Mouse (Mus musculus): ENCODE measurements at regions not wholly inside any gene's neighbourhood (a gene's known extent, or its start where the extent isn't known, plus 50 kb on each side); places are given as distances from the start of the nearest gene placed in this dataset.

DNA sequence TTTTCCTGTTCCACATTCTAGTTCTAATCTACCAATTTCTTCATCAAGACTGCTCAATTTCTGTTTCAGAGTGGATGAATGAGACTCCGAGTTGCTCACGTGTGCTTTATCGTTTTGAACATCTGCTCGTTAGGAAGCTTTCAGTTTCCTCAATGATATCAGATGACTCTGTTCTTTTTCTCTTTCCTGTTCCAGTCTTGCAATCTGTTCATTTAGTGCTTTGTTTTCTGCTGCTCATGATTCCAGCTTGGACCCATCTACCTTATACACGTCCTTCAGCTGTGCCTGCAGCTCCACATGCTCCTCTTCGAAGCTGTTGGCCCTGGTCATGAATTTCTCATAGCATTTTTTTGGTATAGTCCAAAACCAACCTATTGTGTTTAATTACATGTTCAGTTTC lies 99.1 kb upstream of the Gm17728 start:
- no peak for TF ChIP-seq CTCF (IDR thresholded peaks at IDR 0.05; ENCODE audit: low read depth)
- no peak for TF ChIP-seq EP300 (optimal IDR thresholded peaks at IDR 0.05)
- Histone ChIP-seq H3K27ac (replicated peaks) (no peak overlapping the region), H3K9me3 (ENCODE audit: control insufficient read depth, low read length) (no peaks in the 10 kb centered on the region), H3K4me1 (replicated peaks; ENCODE audit: control insufficient read depth, insufficient read depth) (no peaks in the 10 kb centered on the region), H3K4me2 (replicated peaks; ENCODE audit: low read depth) (no peak overlapping the region), H3K27me3 (ENCODE audit: control insufficient read depth, insufficient read depth, low read length) (no peaks in the 10 kb centered on the region), H3K4me3 (ENCODE audit: low read depth, low read length) (no peak overlapping the region), H3K36me3 (ENCODE audit: control insufficient read depth, insufficient read depth, low read length) (no peaks in the 10 kb centered on the region), H3K9ac (ENCODE audit: low read length) (no peak overlapping the region)
- DNase-seq (ENCODE audit: low spot score) = no peak
- ATAC-seq (ENCODE audit: low FRiP score, low TSS enrichment) = no peak
- 80% methylated on average over 6 of the region's 6 CpGs for WGBS

DNA sequence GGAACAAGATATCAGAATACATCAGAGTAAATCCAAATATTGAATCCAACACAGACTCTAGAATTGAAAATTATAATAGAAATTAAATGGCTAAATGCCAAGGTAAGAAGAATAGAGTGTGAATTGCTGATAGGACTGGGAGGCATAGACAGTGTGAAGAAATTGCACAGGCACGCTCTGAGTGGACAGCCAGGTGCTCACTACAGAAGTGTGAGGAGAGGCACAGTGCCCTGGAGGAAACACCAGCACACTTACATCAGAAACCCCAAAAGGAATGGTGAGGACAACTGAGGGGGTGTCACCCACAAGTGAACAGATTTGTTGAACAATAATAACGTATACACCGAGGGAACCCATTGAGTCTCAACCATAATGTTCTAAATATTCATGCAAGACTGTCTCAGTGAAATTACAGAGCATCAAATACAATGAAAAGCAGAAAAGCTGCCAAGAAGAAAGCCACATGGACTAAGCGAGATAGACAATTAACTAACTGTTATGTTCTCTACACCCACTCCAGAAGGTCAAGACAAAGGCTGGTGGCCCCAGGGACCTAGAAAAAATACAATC lies 92.9 kb upstream of the Gm17728 start:
- no peak for TF ChIP-seq EP300 (optimal IDR thresholded peaks at IDR 0.05)
- TF ChIP-seq CTCF (IDR thresholded peaks at IDR 0.05; ENCODE audit: low read depth) = no peak
- no peak overlapping the region for H3K9ac ChIP-seq (ENCODE audit: low read length)
- no peak overlapping the region for H3K27ac ChIP-seq (replicated peaks)
- no peaks in the 10 kb centered on the region for H3K36me3 ChIP-seq (ENCODE audit: control insufficient read depth, insufficient read depth, low read length)
- H3K4me2 ChIP-seq (replicated peaks; ENCODE audit: low read depth) = no peak overlapping the region
- DNase-seq (ENCODE audit: low spot score) (no peak), ATAC-seq (ENCODE audit: low FRiP score, low TSS enrichment) (no peak)
- WGBS = 79% methylated on average over 4 of the region's 4 CpGs
- H3K4me3 ChIP-seq (ENCODE audit: low read depth, low read length) = no peak overlapping the region
- no peaks in the 10 kb centered on the region for H3K4me1 ChIP-seq (replicated peaks; ENCODE audit: control insufficient read depth, insufficient read depth)
- H3K27me3 ChIP-seq (ENCODE audit: control insufficient read depth, insufficient read depth, low read length) = no peaks in the 10 kb centered on the region
- H3K9me3 ChIP-seq (ENCODE audit: control insufficient read depth, low read length) = no peaks in the 10 kb centered on the region

DNA sequence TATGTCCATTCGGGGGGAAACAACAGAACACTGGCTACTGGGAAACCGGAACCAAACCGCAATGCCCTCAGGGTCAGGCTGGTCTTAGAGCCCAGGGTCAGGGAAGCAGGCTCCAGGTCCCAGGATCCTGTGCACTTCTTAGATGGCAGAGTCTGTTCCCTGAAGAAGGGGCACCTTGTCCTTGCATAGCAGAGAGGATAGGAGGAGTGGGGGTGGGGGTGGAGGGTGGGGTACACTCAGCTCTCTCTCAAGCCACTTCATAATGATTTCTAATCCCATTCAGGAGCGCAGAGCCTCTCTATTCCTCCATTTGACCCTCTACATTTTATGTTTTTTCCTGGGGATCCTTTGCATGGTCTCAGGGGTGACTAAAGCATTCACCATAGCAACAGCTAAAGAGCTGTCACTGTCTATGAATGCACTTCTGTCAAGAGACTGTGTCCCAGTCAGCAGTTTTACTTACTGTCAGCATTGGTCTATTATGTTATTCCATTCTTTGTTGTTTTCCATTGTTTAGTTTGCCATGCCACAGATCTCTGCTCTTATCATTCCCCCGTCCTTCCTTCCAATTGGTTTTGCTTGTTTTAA lies 64.2 kb upstream of the Gm17728 start:
- ATAC-seq (ENCODE audit: low FRiP score, low TSS enrichment) (no peak), DNase-seq (ENCODE audit: low spot score) (no peak)
- 83% methylated on average over 5 of the region's 5 CpGs for WGBS
- Histone ChIP-seq H3K4me3 (ENCODE audit: low read depth, low read length) (no peak overlapping the region), H3K4me1 (replicated peaks; ENCODE audit: control insufficient read depth, insufficient read depth) (no peaks in the 10 kb centered on the region), H3K4me2 (replicated peaks; ENCODE audit: low read depth) (no peak overlapping the region), H3K27me3 (ENCODE audit: control insufficient read depth, insufficient read depth, low read length) (no peaks in the 10 kb centered on the region), H3K9me3 (ENCODE audit: control insufficient read depth, low read length) (no peaks in the 10 kb centered on the region), H3K36me3 (ENCODE audit: control insufficient read depth, insufficient read depth, low read length) (no peaks in the 10 kb centered on the region), H3K27ac (replicated peaks) (no peak overlapping the region), H3K9ac (ENCODE audit: low read length) (no peak overlapping the region)
- TF ChIP-seq CTCF (IDR thresholded peaks at IDR 0.05; ENCODE audit: low read depth) (no peak), EP300 (optimal IDR thresholded peaks at IDR 0.05) (no peak)
